Mouse (Mus musculus): ENCODE results near the gene Emg1.

- TF ChIP-seq CTCF (IDR thresholded peaks at IDR 0.05; ENCODE audit: low read depth), result no peak
- TF ChIP-seq EP300 (IDR thresholded peaks at IDR 0.05; ENCODE audit: low read depth), result peak; percentile 80
Observed at GRCm38 (mm10) chr6:124683591-124684417, 28.2 kb downstream of the Emg1 start.

Measured in liver, embryonic 14.5 days (tissue).